Mouse (Mus musculus): ENCODE data around the gene Ttc28.

DNA sequence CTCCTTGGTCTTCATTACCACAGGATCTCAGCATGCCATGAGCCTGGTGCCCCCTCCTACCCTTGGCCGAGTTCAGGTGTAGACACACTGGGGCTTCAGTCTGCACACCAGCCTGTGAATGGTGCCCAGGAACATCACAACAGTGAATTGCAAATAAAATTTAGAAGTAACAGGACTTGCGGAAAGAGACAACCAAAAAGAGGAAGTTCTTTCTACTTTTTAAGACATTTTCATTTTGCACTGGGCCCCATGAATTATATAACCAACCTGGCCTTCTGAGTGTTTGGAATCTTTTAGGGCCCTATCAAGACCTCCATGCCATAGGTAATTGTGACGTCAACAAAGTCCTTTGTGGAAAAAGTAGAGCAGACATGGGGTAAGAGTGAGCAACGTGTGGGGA lies 170.0 kb downstream of the Ttc28 start:
- TF ChIP-seq POLR2A (IDR thresholded peaks at IDR 0.05; ENCODE audit: low read depth, low read length) = no peak
- no peak for TF ChIP-seq CTCF (IDR thresholded peaks at IDR 0.05; ENCODE audit: extremely low read depth, insufficient read depth, insufficient read length, insufficient replicate concordance)

Measured in spleen, adult 2 months (tissue).